Mouse (Mus musculus): ENCODE results near the gene Efnb2. TPM values are rescaled to one million over a fixed set of nuclear protein-coding genes. Genes with fewer than 3 reads are reported as not detected.
A peak's percentile ranks its signal among the peaks of the same experiment; 100 is the strongest.

The Efnb2 gene
- polyA plus RNA-seq, 1 experiment from 2014 or later = 34.1 TPM

- Histone ChIP-seq H3K4me2 (replicated peaks; ENCODE audit: low read depth, low read length) (peak overlapping the region; percentile 92), H3K36me3 (ENCODE audit: control insufficient read depth, insufficient read depth, low read length) (no peaks in the 10 kb centered on the region), H3K4me1 (ENCODE audit: control insufficient read depth, insufficient read depth, low read length) (peaks cover 13% of the 10 kb centered on the region; the same call in 1 of the 2 replicates), H3K27me3 (ENCODE audit: control insufficient read depth, insufficient read depth, low read length) (0 out of 2 replicates have a peak, but pooled peaks cover 4% of the 10 kb centered on the region), H3K9ac (ENCODE audit: low read depth, low read length) (peak overlapping the region; percentile 89), H3K4me3 (ENCODE audit: low read length) (peak overlapping the region; percentile 82), H3K9me3 (ENCODE audit: control insufficient read depth, low read length) (no peaks in the 10 kb centered on the region), H3K27ac (ENCODE audit: low read depth, low read length) (peak overlapping the region; percentile 59; the same call in 1 of the 2 replicates)
- 64% methylated on average over 5 of the region's 5 CpGs for WGBS
- no peak for ATAC-seq (ENCODE audit: low FRiP score, low TSS enrichment)
These were observed 3.2 kb downstream of the Efnb2 start for GRCm38 (mm10) chr8:8657692-8658355.

- H3K27me3 ChIP-seq (ENCODE audit: control insufficient read depth, insufficient read depth, low read length) = 0 out of 2 replicates have a peak, but pooled peaks cover 4% of the 10 kb centered on the region
- H3K4me3 ChIP-seq (ENCODE audit: low read length) = peak overlapping the region; percentile 82
- H3K9ac ChIP-seq (ENCODE audit: low read depth, low read length) = peak overlapping the region; percentile 47; the same call in 1 of the 2 replicates
- WGBS = 27% methylated on average over 14 of the region's 14 CpGs
- ATAC-seq (ENCODE audit: low FRiP score, low TSS enrichment) = no peak
- H3K36me3 ChIP-seq (ENCODE audit: control insufficient read depth, insufficient read depth, low read length) = no peaks in the 10 kb centered on the region
- peaks cover 16% of the 10 kb centered on the region; the same call in 1 of the 2 replicates for H3K4me1 ChIP-seq (ENCODE audit: control insufficient read depth, insufficient read depth, low read length)
- peak overlapping the region; percentile 92 for H3K4me2 ChIP-seq (replicated peaks; ENCODE audit: low read depth, low read length)
- H3K27ac ChIP-seq (ENCODE audit: low read depth, low read length) = no peak overlapping the region; the same call in 1 of the 2 replicates
- no peaks in the 10 kb centered on the region for H3K9me3 ChIP-seq (ENCODE audit: control insufficient read depth, low read length)
These were observed 4.2 kb downstream of the Efnb2 start for GRCm38 (mm10) chr8:8656578-8657441.

GRCm38 (mm10) chr8:8655346-8656340, 5.4 kb downstream of the Efnb2 start:
- Histone ChIP-seq H3K4me1 (ENCODE audit: control insufficient read depth, insufficient read depth, low read length) (peaks cover 16% of the 10 kb centered on the region; the same call in 1 of the 2 replicates), H3K27ac (ENCODE audit: low read depth, low read length) (no peak overlapping the region), H3K9me3 (ENCODE audit: control insufficient read depth, low read length) (no peaks in the 10 kb centered on the region), H3K4me2 (replicated peaks; ENCODE audit: low read depth, low read length) (peak overlapping the region; percentile 92), H3K4me3 (ENCODE audit: low read length) (peak overlapping the region; percentile 82), H3K36me3 (ENCODE audit: control insufficient read depth, insufficient read depth, low read length) (no peaks in the 10 kb centered on the region), H3K9ac (ENCODE audit: low read depth, low read length) (peak overlapping the region; percentile 44), H3K27me3 (ENCODE audit: control insufficient read depth, insufficient read depth, low read length) (0 out of 2 replicates have a peak, but pooled peaks cover 4% of the 10 kb centered on the region)
- WGBS = 42% methylated on average over 24 of the region's 24 CpGs
- ATAC-seq (ENCODE audit: low FRiP score, low TSS enrichment) = no peak

- Histone ChIP-seq H3K27ac (ENCODE audit: low read depth, low read length) (no peak overlapping the region), H3K36me3 (ENCODE audit: control insufficient read depth, insufficient read depth, low read length) (no peaks in the 10 kb centered on the region), H3K9ac (ENCODE audit: low read depth, low read length) (no peak overlapping the region), H3K4me3 (ENCODE audit: low read length) (no peak overlapping the region), H3K4me2 (replicated peaks; ENCODE audit: low read depth, low read length) (peak overlapping the region; percentile 17; the same call in 1 of the 2 replicates), H3K9me3 (ENCODE audit: control insufficient read depth, low read length) (no peaks in the 10 kb centered on the region), H3K4me1 (ENCODE audit: control insufficient read depth, insufficient read depth, low read length) (peaks cover 16% of the 10 kb centered on the region; the same call in 1 of the 2 replicates), H3K27me3 (ENCODE audit: control insufficient read depth, insufficient read depth, low read length) (0 out of 2 replicates have a peak, but pooled peaks cover 4% of the 10 kb centered on the region)
- WGBS = 34% methylated on average over 12 of the region's 12 CpGs
- no peak for ATAC-seq (ENCODE audit: low FRiP score, low TSS enrichment)
These were observed 7.0 kb downstream of the Efnb2 start for GRCm38 (mm10) chr8:8653906-8654489.

- H3K36me3 ChIP-seq (ENCODE audit: control insufficient read depth, insufficient read depth, low read length) = no peaks in the 10 kb centered on the region
- 54% methylated on average over 5 of the region's 5 CpGs for WGBS
- H3K9ac ChIP-seq (ENCODE audit: low read depth, low read length) = no peak overlapping the region
- H3K4me3 ChIP-seq (ENCODE audit: low read length) = no peak overlapping the region
- H3K27ac ChIP-seq (ENCODE audit: low read depth, low read length) = no peak overlapping the region
- no peak for ATAC-seq (ENCODE audit: low FRiP score, low TSS enrichment)
- peak overlapping the region; percentile 17; the same call in 1 of the 2 replicates for H3K4me2 ChIP-seq (replicated peaks; ENCODE audit: low read depth, low read length)
- H3K4me1 ChIP-seq (ENCODE audit: control insufficient read depth, insufficient read depth, low read length) = peaks cover 16% of the 10 kb centered on the region; the same call in 1 of the 2 replicates
- no peaks in the 10 kb centered on the region for H3K9me3 ChIP-seq (ENCODE audit: control insufficient read depth, low read length)
- H3K27me3 ChIP-seq (ENCODE audit: control insufficient read depth, insufficient read depth, low read length) = 0 out of 2 replicates have a peak, but pooled peaks cover 3% of the 10 kb centered on the region
These were observed 7.7 kb downstream of the Efnb2 start for GRCm38 (mm10) chr8:8653343-8653742.

GRCm38 (mm10) chr8:8652388-8652787, 8.7 kb downstream of the Efnb2 start:
- Histone ChIP-seq H3K4me1 (ENCODE audit: control insufficient read depth, insufficient read depth, low read length) (peaks cover 15% of the 10 kb centered on the region; the same call in 1 of the 2 replicates), H3K9ac (ENCODE audit: low read depth, low read length) (no peak overlapping the region), H3K36me3 (ENCODE audit: control insufficient read depth, insufficient read depth, low read length) (no peaks in the 10 kb centered on the region), H3K27me3 (ENCODE audit: control insufficient read depth, insufficient read depth, low read length) (no peaks in the 10 kb centered on the region), H3K4me3 (ENCODE audit: low read length) (no peak overlapping the region), H3K9me3 (ENCODE audit: control insufficient read depth, low read length) (no peaks in the 10 kb centered on the region), H3K4me2 (replicated peaks; ENCODE audit: low read depth, low read length) (no peak overlapping the region; the same call in 1 of the 2 replicates), H3K27ac (ENCODE audit: low read depth, low read length) (no peak overlapping the region)
- 78% methylated on average over 4 of the region's 4 CpGs for WGBS
- ATAC-seq (ENCODE audit: low FRiP score, low TSS enrichment) = no peak

GRCm38 (mm10) chr8:8649944-8650343, 11.1 kb downstream of the Efnb2 start:
- Histone ChIP-seq H3K27me3 (ENCODE audit: control insufficient read depth, insufficient read depth, low read length) (no peaks in the 10 kb centered on the region), H3K4me1 (ENCODE audit: control insufficient read depth, insufficient read depth, low read length) (peaks cover 12% of the 10 kb centered on the region; the same call in 1 of the 2 replicates), H3K27ac (ENCODE audit: low read depth, low read length) (no peak overlapping the region), H3K4me2 (replicated peaks; ENCODE audit: low read depth, low read length) (no peak overlapping the region), H3K36me3 (ENCODE audit: control insufficient read depth, insufficient read depth, low read length) (no peaks in the 10 kb centered on the region), H3K9ac (ENCODE audit: low read depth, low read length) (no peak overlapping the region), H3K9me3 (ENCODE audit: control insufficient read depth, low read length) (no peaks in the 10 kb centered on the region), H3K4me3 (ENCODE audit: low read length) (no peak overlapping the region)
- WGBS = 69% methylated on average over 8 of the region's 8 CpGs
- no peak for ATAC-seq (ENCODE audit: low FRiP score, low TSS enrichment)

GRCm38 (mm10) chr8:8649536-8649935, 11.5 kb downstream of the Efnb2 start:
- no peaks in the 10 kb centered on the region for H3K27me3 ChIP-seq (ENCODE audit: control insufficient read depth, insufficient read depth, low read length)
- no peak overlapping the region for H3K27ac ChIP-seq (ENCODE audit: low read depth, low read length)
- 75% methylated on average over 3 of the region's 3 CpGs for WGBS
- no peak overlapping the region for H3K9ac ChIP-seq (ENCODE audit: low read depth, low read length)
- H3K9me3 ChIP-seq (ENCODE audit: control insufficient read depth, low read length) = no peaks in the 10 kb centered on the region
- no peak overlapping the region for H3K4me3 ChIP-seq (ENCODE audit: low read length)
- ATAC-seq (ENCODE audit: low FRiP score, low TSS enrichment) = no peak
- no peak overlapping the region for H3K4me2 ChIP-seq (replicated peaks; ENCODE audit: low read depth, low read length)
- H3K36me3 ChIP-seq (ENCODE audit: control insufficient read depth, insufficient read depth, low read length) = no peaks in the 10 kb centered on the region
- peaks cover 14% of the 10 kb centered on the region; the same call in 1 of the 2 replicates for H3K4me1 ChIP-seq (ENCODE audit: control insufficient read depth, insufficient read depth, low read length)
